Mouse (Mus musculus) cerebellum, postnatal 4 days (tissue): Measurements from ENCODE around the gene Eif2ak3.

Source experiments
- DNase-seq, 2 experiments: peaks; one replicate each; pipeline ENCODE4 v3.0.0; 2022; ENCODE audit warnings: low spot score in 2 of 2, mixed read lengths in 1 of 2

The Eif2ak3 gene

GRCm38 (mm10) chr6:70831179-70831839 lies 13.0 kb upstream of the Eif2ak3 start:
- no peak for DNase-seq

DNA sequence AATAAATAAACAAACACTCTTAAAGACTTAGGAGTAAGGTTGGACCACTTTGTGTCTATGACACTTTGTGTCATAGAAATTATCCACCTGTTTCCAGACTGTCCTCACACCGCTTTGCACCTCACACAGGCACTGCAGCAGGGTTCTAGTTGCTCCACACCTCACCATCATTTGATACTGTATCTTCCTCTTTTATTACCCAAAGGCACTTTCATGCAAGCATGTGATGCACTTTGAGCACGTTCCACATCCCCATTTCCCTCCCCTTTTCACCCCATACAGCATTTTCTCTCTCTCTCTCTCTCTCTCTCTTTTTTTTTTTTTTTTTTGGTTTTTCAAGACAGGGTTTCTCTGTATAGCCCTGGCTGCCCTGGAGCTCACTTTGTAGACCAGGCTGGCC lies 7.0 kb upstream of the Eif2ak3 start:
- no peak for DNase-seq

DNA sequence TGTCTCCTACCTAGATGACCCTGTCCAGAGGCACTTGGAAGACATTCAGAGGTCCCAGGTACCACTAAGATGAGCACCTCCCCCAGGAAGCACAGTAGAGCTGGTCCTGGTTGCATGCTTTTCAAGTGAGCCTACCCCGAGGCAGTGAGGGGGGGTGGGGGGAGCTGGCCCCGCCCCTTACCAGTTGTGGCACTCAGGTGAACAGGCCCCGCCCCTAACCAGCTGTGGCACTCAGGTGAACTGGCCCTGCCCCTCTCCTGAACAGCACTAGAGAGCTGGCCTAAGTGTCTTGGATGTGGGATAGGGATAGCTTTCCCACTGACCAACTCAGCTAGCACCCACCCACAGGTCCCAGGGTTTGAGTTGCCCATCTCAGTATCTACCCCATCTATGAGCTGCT lies 5.8 kb upstream of the Eif2ak3 start:
- DNase-seq = no peak

GRCm38 (mm10) chr6:70840281-70840680 lies 4.0 kb upstream of the Eif2ak3 start:
- DNase-seq = no peak

DNA sequence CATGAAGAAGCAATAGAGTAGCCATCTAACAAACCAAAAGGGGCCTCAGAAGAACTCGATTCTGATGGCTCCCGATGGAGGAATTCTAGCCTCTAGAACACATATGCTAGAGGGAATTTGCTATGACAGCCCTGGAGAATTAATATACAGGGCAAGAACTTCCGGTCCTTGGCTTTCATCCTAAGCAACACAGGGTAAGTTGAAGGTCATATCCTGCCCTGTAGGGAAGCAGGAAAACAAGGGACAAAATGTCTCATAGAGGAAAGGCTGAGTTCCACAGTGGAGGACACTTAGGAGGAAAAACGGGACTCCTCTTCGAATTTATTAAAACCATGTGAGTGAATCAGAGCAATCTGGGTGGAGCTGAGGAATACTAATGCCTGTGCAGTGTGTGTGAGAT lies 1.3 kb upstream of the Eif2ak3 start:
- no peak for DNase-seq

DNA sequence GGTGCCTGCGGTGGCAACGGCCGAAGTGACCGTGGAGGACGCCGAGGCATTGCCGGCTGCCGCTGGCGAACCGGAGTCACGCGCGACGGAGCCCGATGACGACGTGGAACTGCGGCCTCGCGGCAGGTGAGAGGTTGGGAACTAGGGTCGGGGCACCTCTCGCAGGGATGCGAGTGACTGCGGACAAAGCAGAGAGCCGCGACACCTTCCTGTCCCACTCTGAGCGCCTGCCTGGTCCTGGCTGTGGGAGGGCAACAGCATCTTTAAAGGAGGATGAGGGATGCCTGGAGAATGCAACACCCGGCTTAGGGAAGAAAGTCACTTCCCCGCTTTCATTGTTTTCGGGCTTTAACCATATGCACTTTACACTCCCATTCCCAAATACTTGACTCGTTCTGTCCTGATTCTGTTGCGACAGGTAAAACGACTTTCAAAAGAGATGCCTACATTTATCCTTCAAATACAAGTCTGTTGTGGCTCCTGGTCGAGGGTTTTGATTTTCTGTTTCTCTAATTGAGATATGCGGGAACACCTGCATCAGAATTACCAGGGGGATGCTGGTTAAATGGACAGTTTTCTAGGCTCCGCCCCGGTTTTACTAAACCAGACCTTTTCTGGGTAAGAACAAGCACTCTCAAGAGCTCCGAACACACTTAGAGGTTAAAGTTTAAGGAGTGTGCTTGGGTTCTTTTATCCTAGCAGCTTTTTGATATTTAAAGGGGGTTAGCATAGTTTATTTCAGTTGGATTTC lies 756 bp downstream of the Eif2ak3 start:
- DNase-seq = peak in 1 of 2 experiments; percentile 23

DNA sequence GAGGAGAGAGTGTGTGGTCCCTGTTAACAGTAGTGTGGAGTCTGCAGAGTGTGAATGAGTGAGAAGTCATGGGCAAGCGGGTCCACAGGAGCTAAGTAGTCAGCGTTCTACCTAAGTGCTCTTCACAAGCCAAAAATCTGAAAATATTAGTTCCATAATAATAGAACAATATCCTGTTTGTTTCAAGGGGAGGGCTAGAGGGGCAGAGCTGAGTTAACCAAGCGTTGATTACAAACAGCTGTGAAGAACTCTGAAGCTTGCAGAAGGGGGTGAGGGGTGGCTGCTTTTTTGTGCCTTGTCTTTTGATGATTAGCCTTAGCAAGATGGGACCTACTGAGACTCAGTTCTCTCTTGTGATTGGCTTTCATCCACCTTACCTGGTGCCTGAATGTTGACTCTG lies 3.1 kb downstream of the Eif2ak3 start:
- DNase-seq = no peak

DNA sequence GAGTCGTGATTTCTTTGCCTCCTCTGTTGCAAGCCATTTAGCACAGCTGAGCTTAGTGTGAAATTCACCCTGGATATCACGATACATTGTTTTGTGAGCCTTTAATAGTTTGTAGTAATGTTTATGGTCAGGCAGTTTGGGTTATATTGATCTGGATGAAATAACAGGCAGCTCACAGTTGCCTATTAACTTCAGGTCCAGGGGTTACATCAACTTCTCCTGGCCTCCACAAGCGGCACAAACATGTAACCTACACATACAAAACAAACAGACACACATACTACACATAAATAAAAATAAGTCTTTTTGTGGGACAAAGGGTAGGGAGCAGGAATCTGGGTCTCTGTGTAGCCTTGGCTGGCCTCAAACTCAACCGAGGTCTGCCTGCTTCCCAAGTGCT lies 9.1 kb downstream of the Eif2ak3 start:
- DNase-seq = no peak

DNA sequence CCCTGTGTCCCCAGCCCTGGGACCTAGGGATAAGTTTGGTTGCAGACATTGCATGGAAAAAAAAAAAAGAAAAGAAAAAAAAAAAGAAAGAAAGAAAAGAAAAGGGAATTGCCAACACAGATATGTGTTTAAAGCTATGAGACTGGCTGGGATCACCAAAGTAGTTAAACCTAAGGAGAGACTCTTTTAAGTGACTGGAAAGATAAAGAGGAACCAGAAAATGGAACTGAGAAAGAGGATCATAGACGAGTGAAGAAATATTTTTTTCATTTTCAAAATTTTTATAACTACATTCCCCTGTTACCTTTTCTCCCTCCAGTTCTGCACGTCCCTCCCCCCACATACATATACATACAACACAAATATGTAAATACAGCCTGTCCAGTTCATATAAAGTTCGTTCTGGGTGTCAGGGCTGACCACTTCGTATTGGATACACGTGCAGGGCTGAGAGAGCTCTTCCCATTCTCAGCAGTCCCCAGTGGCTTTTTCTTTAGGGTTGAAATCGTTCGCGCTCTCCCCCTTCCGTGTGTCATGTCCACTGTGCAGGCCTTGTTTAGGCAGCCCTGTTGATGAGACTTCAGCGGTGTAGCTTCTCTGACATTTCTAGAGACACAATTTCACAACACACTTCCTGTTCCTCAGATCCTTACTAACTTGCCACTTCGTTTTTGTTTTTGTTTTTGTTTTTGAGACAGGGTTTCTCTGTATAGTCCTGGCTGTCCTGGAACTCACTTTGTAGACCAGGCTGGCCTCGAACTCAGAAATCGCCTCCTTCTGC lies 11.4 kb downstream of the Eif2ak3 start:
- no peak for DNase-seq

- no peak for DNase-seq
Measured at GRCm38 (mm10) chr6:70862726-70863125, 18.4 kb downstream of the Eif2ak3 start.

- DNase-seq = no peak
Measured at GRCm38 (mm10) chr6:70864285-70864684, 20.0 kb downstream of the Eif2ak3 start.

DNA sequence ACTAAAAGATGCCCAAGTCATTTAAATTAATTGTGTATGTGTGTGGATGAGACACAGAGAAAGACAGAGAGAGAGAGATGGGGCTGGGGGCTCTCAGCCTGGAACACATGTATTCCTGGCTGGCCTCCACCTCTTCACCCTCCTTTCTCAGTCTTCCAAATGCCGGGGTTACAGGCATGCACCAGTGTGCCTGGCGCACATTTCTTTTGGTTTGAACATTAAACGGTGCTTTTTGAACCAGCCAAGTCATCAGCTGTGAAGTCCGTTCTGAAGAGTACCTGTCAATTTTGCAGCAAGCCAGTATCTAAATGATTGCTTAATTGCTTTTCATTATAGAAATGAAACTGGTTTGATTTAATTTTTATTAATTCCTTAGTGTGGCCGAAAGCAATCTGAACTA lies 22.4 kb downstream of the Eif2ak3 start:
- DNase-seq = no peak

- no peak for DNase-seq
Measured at GRCm38 (mm10) chr6:70867297-70867696, 23.0 kb downstream of the Eif2ak3 start.

GRCm38 (mm10) chr6:70871511-70871980 lies 27.2 kb downstream of the Eif2ak3 start:
- no peak for DNase-seq

- no peak for DNase-seq
Measured at GRCm38 (mm10) chr6:70872128-70872527, 27.8 kb downstream of the Eif2ak3 start.

DNA sequence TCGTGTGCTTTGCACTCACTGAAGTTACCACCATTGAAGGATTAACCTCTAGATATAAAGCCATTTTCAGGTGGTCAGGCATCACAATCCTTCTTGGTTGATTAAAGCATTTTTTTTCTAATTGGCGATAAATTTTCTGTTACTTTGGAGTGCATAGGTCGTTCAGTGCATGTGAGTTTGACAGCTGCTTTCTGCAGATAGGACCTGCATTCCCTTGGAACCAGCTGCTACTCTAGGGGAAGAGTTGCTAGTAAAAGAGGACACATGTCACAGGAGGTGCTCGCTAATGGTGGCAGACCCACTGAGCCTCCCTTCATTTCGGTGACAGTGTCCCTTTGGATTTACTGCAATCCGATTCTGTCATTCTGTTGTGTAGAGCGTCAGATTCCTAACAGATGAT lies 28.3 kb downstream of the Eif2ak3 start:
- no peak for DNase-seq

GRCm38 (mm10) chr6:70874035-70874775 lies 29.9 kb downstream of the Eif2ak3 start:
- DNase-seq = no peak

DNA sequence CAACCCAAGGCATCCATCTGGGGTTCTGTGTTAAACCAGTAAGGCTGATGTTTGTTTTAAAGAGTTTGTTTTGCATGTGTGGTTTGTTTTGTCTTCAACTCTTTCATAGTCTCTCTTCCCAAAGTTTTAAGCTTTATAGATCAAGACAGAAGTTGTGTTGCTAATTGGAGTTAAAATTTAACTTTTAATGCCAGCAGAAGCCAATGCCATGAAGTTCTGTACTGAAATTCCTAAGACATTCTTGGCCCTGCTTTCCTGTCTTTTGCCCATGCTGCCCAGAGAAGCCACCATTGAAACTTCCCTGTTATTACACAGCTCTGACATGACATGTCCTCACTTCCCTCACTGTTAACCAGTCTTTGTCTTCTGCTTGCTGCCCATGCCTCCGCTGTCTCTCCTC lies 30.7 kb downstream of the Eif2ak3 start:
- DNase-seq = no peak

- DNase-seq = peak; percentile 60 to 81
Measured at GRCm38 (mm10) chr6:70880714-70881304, 36.5 kb downstream of the Eif2ak3 start.

GRCm38 (mm10) chr6:70887993-70888392 lies 43.7 kb downstream of the Eif2ak3 start:
- DNase-seq = no peak

DNA sequence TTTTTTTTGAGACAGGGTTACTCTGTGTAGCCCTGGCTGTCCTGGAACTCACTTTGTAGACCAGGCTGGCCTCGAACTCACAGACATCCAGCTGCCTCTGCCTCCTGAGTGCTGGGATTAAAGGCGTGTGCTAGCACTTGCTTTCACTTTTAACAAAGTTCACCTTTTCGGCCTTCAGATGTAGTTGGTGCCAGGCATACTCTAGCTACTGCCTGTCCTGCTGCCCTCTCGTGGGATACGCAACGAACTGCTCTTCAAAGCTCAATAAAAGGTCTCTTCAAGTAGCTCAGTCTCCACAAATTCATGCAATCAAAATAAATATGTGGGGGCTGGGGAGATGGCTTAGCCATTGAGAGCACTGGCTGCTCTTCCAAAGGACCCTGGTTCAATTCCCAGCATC lies 53.9 kb downstream of the Eif2ak3 start:
- DNase-seq = no peak
